Mouse (Mus musculus): ENCODE measurements around the gene Slc7a4. TPM values are rescaled to one million over a fixed set of nuclear protein-coding genes. Genes with fewer than 3 reads are reported as not detected.

The Slc7a4 gene
- polyA plus RNA-seq, 1 experiment from 2014 or later = 5.4 TPM

DNA sequence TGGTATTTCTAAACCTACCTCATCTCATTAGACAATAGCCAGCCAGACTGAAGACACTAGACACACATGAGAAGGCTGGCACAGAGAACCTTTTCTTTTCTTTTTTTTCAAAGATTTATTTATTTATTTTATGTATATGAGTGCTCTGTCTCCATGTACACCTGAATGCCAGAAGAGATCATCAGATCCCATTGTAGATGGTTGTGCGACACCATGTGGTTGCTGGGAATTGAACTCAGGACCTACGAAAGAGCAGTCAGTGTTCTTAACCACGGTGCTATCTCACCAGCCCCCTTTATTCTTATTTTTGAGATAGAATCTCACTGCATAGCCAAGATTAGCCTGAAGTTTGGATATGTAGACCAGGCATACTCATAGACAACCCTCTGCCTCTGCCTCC, 46.4 kb downstream of the Slc7a4 start:
- H3K4me3 ChIP-seq (ENCODE audit: low read depth, low read length) = no peak overlapping the region
- no peaks in the 10 kb centered on the region for H3K36me3 ChIP-seq (ENCODE audit: control insufficient read depth, insufficient read depth, low read length)
- ATAC-seq (replicated peaks; ENCODE audit: insufficient number of reproducible peaks, low FRiP score, low TSS enrichment) = no peak
- peaks cover 7% of the 10 kb centered on the region for H3K27me3 ChIP-seq (ENCODE audit: control insufficient read depth, insufficient read depth, low read length)
- H3K27ac ChIP-seq (ENCODE audit: low read depth, low read length) = no peak overlapping the region
- WGBS (ENCODE audit: insufficient replicate concordance) = 84% methylated on average over 3 of the region's 3 CpGs
- 0 out of 2 replicates have a peak, but pooled peaks cover 4% of the 10 kb centered on the region for H3K4me1 ChIP-seq (ENCODE audit: control insufficient read depth, insufficient read depth, low read length)
- no peaks in the 10 kb centered on the region for H3K9me3 ChIP-seq (replicated peaks; ENCODE audit: control insufficient read depth, low read length)
- no peak overlapping the region for H3K9ac ChIP-seq (ENCODE audit: low read depth, low read length)
- no peak overlapping the region for H3K4me2 ChIP-seq

- Histone ChIP-seq H3K36me3 (ENCODE audit: control insufficient read depth, insufficient read depth, low read length) (peaks cover 7% of the 10 kb centered on the region; the same call in 1 of the 2 replicates), H3K4me1 (ENCODE audit: control insufficient read depth, insufficient read depth, low read length) (peaks cover 16% of the 10 kb centered on the region), H3K9ac (ENCODE audit: low read depth, low read length) (no peak overlapping the region), H3K27me3 (ENCODE audit: control insufficient read depth, insufficient read depth, low read length) (no peaks in the 10 kb centered on the region), H3K4me2 (no peak overlapping the region), H3K9me3 (replicated peaks; ENCODE audit: control insufficient read depth, low read length) (no peaks in the 10 kb centered on the region), H3K4me3 (ENCODE audit: low read depth, low read length) (no peak overlapping the region), H3K27ac (ENCODE audit: low read depth, low read length) (no peak overlapping the region)
- WGBS (ENCODE audit: insufficient replicate concordance) = 55% methylated on average over 14 of the region's 14 CpGs
- no peak for ATAC-seq (replicated peaks; ENCODE audit: insufficient number of reproducible peaks, low FRiP score, low TSS enrichment)
Measured at GRCm38 (mm10) chr16:17532676-17533329, 50.2 kb downstream of the Slc7a4 start.

DNA sequence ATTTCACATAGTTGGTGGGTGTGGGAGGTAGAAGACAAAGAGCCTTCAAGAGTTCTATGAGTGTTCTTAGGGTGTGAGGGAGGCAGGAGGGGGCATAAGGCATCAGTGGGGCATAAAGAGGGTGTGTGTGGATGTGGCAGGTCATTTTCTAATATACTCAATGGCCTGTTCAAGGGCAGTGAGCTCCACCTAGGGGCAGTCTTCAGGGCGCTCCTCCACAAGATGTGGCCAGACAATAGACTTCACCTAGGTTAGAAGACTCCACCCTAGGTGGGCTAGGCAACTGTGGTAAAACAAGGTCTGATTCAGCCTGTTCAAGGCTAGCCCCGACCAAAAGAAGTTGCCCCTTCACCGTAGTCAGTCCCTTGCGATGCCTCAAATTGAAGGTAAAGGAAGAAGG, 50.7 kb downstream of the Slc7a4 start:
- WGBS (ENCODE audit: insufficient replicate concordance) = 44% methylated on average over 4 of the region's 4 CpGs
- Histone ChIP-seq H3K27ac (ENCODE audit: low read depth, low read length) (no peak overlapping the region), H3K27me3 (ENCODE audit: control insufficient read depth, insufficient read depth, low read length) (no peaks in the 10 kb centered on the region), H3K4me3 (ENCODE audit: low read depth, low read length) (no peak overlapping the region), H3K4me1 (ENCODE audit: control insufficient read depth, insufficient read depth, low read length) (peaks cover 16% of the 10 kb centered on the region), H3K9me3 (replicated peaks; ENCODE audit: control insufficient read depth, low read length) (no peaks in the 10 kb centered on the region), H3K9ac (ENCODE audit: low read depth, low read length) (no peak overlapping the region), H3K4me2 (no peak overlapping the region), H3K36me3 (ENCODE audit: control insufficient read depth, insufficient read depth, low read length) (peaks cover 11% of the 10 kb centered on the region)
- no peak for ATAC-seq (replicated peaks; ENCODE audit: insufficient number of reproducible peaks, low FRiP score, low TSS enrichment)

- H3K27ac ChIP-seq (ENCODE audit: low read depth, low read length) = peak within 1 kb of the TSS; percentile 92
- ATAC-seq (replicated peaks; ENCODE audit: insufficient number of reproducible peaks, low FRiP score, low TSS enrichment) = peak; percentile 92
- H3K4me2 ChIP-seq = peak within 1 kb of the TSS; percentile 91
- H3K9ac ChIP-seq (ENCODE audit: low read depth, low read length) = peak within 1 kb of the TSS; percentile 83
- peaks cover 17% of the 10 kb centered on the region for H3K36me3 ChIP-seq (ENCODE audit: control insufficient read depth, insufficient read depth, low read length)
- peaks cover 16% of the 10 kb centered on the region for H3K4me1 ChIP-seq (ENCODE audit: control insufficient read depth, insufficient read depth, low read length)
- under 1% methylated on average over 67 of the region's 67 CpGs for WGBS (ENCODE audit: insufficient replicate concordance)
- H3K27me3 ChIP-seq (ENCODE audit: control insufficient read depth, insufficient read depth, low read length) = no peaks in the 10 kb centered on the region
- H3K9me3 ChIP-seq (replicated peaks; ENCODE audit: control insufficient read depth, low read length) = no peaks in the 10 kb centered on the region
- H3K4me3 ChIP-seq (ENCODE audit: low read depth, low read length) = peak within 1 kb of the TSS; percentile 64
Measured at GRCm38 (mm10) chr16:17530640-17531288, 52.2 kb downstream of the Slc7a4 start, which contains the start of gene Thap7. Thap7 (minus strand) TSS chr16:17531136.

- ATAC-seq (replicated peaks; ENCODE audit: insufficient number of reproducible peaks, low FRiP score, low TSS enrichment) = 0 out of 2 replicates have a peak, but pooled peaks have one; percentile 7
- peak overlapping the region; percentile 83 for H3K9ac ChIP-seq (ENCODE audit: low read depth, low read length)
- peak overlapping the region; percentile 64 for H3K4me3 ChIP-seq (ENCODE audit: low read depth, low read length)
- H3K27me3 ChIP-seq (ENCODE audit: control insufficient read depth, insufficient read depth, low read length) = no peaks in the 10 kb centered on the region
- H3K27ac ChIP-seq (ENCODE audit: low read depth, low read length) = peak overlapping the region; percentile 92
- H3K36me3 ChIP-seq (ENCODE audit: control insufficient read depth, insufficient read depth, low read length) = peaks cover 23% of the 10 kb centered on the region
- H3K9me3 ChIP-seq (replicated peaks; ENCODE audit: control insufficient read depth, low read length) = no peaks in the 10 kb centered on the region
- H3K4me1 ChIP-seq (ENCODE audit: control insufficient read depth, insufficient read depth, low read length) = peaks cover 16% of the 10 kb centered on the region
- H3K4me2 ChIP-seq = peak overlapping the region; percentile 91
- 16% methylated on average over 17 of the region's 17 CpGs for WGBS (ENCODE audit: insufficient replicate concordance)
Measured at GRCm38 (mm10) chr16:17529981-17530586, 52.9 kb downstream of the Slc7a4 start.

- no peaks in the 10 kb centered on the region for H3K9me3 ChIP-seq (replicated peaks; ENCODE audit: control insufficient read depth, low read length)
- H3K9ac ChIP-seq (ENCODE audit: low read depth, low read length) = no peak overlapping the region
- H3K27ac ChIP-seq (ENCODE audit: low read depth, low read length) = no peak overlapping the region
- H3K36me3 ChIP-seq (ENCODE audit: control insufficient read depth, insufficient read depth, low read length) = peaks cover 33% of the 10 kb centered on the region
- WGBS (ENCODE audit: insufficient replicate concordance) = 83% methylated on average over 13 of the region's 13 CpGs
- peaks cover 16% of the 10 kb centered on the region for H3K4me1 ChIP-seq (ENCODE audit: control insufficient read depth, insufficient read depth, low read length)
- H3K4me2 ChIP-seq = no peak overlapping the region
- H3K27me3 ChIP-seq (ENCODE audit: control insufficient read depth, insufficient read depth, low read length) = no peaks in the 10 kb centered on the region
- H3K4me3 ChIP-seq (ENCODE audit: low read depth, low read length) = no peak overlapping the region
- no peak for ATAC-seq (replicated peaks; ENCODE audit: insufficient number of reproducible peaks, low FRiP score, low TSS enrichment)
Measured at GRCm38 (mm10) chr16:17528276-17528675, 54.7 kb downstream of the Slc7a4 start.

DNA sequence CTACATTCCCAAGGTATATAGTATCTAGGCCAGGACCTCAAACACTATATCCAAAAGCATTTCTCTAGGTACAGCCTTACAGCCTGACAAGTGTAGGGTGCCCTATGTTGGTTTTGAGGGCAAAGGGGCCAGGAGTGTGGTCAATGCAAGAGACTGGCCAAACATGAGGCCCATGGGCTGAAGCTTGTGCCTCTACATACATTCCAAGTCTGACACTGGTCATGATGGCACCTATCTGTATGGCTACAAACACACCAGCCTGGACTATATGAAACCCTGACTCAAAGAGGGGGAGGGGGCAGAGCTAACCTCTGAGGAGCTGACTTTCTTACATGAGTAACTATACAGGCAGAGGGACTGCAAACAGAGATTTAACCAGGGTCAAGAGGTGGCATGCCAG, 55.4 kb downstream of the Slc7a4 start:
- no peaks in the 10 kb centered on the region for H3K9me3 ChIP-seq (replicated peaks; ENCODE audit: control insufficient read depth, low read length)
- no peak for ATAC-seq (replicated peaks; ENCODE audit: insufficient number of reproducible peaks, low FRiP score, low TSS enrichment)
- no peak overlapping the region for H3K4me3 ChIP-seq (ENCODE audit: low read depth, low read length)
- H3K4me1 ChIP-seq (ENCODE audit: control insufficient read depth, insufficient read depth, low read length) = peaks cover 16% of the 10 kb centered on the region
- H3K27ac ChIP-seq (ENCODE audit: low read depth, low read length) = no peak overlapping the region
- no peak overlapping the region for H3K4me2 ChIP-seq
- no peaks in the 10 kb centered on the region for H3K27me3 ChIP-seq (ENCODE audit: control insufficient read depth, insufficient read depth, low read length)
- no peak overlapping the region for H3K9ac ChIP-seq (ENCODE audit: low read depth, low read length)
- H3K36me3 ChIP-seq (ENCODE audit: control insufficient read depth, insufficient read depth, low read length) = peaks cover 33% of the 10 kb centered on the region

GRCm38 (mm10) chr16:17526223-17526622, 56.8 kb downstream of the Slc7a4 start:
- 87% methylated on average over 6 of the region's 6 CpGs for WGBS (ENCODE audit: insufficient replicate concordance)
- Histone ChIP-seq H3K9me3 (replicated peaks; ENCODE audit: control insufficient read depth, low read length) (no peaks in the 10 kb centered on the region), H3K36me3 (ENCODE audit: control insufficient read depth, insufficient read depth, low read length) (peaks cover 45% of the 10 kb centered on the region)

More at GRCm38 (mm10) chr16:17526223-17526622, 56.8 kb downstream of the Slc7a4 start:
- no peak overlapping the region for H3K4me3 ChIP-seq (ENCODE audit: low read depth, low read length)
- no peak overlapping the region for H3K9ac ChIP-seq (ENCODE audit: low read depth, low read length)
- no peak overlapping the region for H3K4me2 ChIP-seq
- H3K27ac ChIP-seq (ENCODE audit: low read depth, low read length) = no peak overlapping the region
- no peaks in the 10 kb centered on the region for H3K27me3 ChIP-seq (ENCODE audit: control insufficient read depth, insufficient read depth, low read length)
- peaks cover 10% of the 10 kb centered on the region for H3K4me1 ChIP-seq (ENCODE audit: control insufficient read depth, insufficient read depth, low read length)
- ATAC-seq (replicated peaks; ENCODE audit: insufficient number of reproducible peaks, low FRiP score, low TSS enrichment) = no peak

All from heart, embryonic 11.5 days (tissue).